Mouse (Mus musculus): Measurements from ENCODE around the gene Bpifc. TPM values are rescaled to one million over a fixed set of nuclear protein-coding genes. Genes with fewer than 3 reads are reported as not detected.
A peak's percentile ranks its signal among the peaks of the same experiment; 100 is the strongest.

Gene Bpifc
- polyA plus RNA-seq, 1 experiment, result not detected

DNA sequence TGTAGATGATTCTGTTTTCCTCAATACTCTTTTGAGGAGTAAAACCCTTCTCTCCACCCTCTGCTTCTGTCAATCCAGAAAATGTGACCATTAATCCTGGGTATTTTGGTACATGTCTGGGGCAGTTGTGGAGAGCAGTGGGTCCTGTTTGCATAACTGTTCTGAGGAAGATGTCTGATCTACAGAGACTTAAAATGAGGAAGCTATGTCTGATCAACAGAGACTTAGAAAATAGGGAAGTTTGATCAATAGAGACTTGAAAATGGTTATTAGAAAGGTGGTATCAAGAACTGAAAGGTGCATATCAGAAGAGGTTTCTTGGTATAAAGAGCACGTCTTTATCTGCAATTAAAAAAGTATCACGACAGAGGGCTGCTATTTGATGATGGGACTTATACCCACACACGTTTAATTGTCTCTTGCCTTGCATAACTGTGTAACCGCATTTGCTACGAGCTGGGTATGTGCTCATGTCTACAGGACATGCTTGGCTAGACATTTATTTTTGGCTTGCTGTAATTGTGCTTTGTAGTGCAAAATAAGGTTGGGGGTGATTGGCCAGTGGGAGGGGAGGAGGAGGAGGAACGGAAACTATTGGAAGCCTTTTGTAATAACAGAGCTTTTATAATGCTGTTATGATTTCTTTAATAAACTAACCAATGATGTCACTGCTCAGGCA is 59.8 kb downstream of the Bpifc start:
- Histone ChIP-seq H3K27ac (replicated peaks; ENCODE audit: low read depth, low read length) (no peak overlapping the region), H3K4me3 (ENCODE audit: insufficient read depth, low read depth, low read length) (no peak overlapping the region), H3K4me1 (ENCODE audit: control insufficient read depth, insufficient read depth, insufficient read length, low read length) (peaks cover 3% of the 10 kb centered on the region; the same call in 1 of the 2 replicates)

DNA sequence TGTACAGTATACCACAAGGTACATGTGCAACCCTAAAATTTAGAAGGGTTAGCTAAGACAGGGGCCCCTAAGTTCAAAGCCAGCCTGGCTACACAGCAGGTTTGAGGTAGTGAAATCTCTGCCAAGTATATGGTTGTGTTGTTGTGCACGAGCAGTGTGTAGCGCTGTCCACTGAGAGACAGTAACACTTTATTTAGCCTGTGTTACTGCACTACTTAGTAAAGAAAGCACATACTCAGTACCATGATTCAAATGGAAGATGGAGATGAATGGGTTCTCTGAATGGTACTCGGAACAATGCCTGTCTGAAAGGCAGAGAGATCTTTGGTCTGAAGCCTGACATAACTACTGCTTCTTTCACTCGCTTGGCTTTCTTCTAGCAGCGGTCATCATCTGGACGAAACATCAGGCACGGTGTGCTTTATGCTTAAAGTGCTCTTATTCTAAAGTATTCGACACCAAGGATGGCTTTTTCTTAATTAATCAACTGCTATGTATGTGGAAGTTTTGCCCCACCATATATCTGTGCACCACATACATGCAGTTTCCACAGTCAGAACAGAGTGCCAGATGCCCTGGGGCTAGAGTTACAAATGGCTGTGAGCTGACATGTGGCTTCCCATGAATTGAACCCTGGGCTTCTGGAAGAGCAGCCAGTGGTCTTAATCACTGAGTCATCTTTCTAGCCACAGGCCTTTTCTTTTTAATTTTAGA is 63.1 kb downstream of the Bpifc start:
- Histone ChIP-seq H3K4me3 (ENCODE audit: insufficient read depth, low read depth, low read length) (no peak overlapping the region), H3K27ac (replicated peaks; ENCODE audit: low read depth, low read length) (no peak overlapping the region), H3K4me1 (ENCODE audit: control insufficient read depth, insufficient read depth, insufficient read length, low read length) (no peaks in the 10 kb centered on the region)

DNA sequence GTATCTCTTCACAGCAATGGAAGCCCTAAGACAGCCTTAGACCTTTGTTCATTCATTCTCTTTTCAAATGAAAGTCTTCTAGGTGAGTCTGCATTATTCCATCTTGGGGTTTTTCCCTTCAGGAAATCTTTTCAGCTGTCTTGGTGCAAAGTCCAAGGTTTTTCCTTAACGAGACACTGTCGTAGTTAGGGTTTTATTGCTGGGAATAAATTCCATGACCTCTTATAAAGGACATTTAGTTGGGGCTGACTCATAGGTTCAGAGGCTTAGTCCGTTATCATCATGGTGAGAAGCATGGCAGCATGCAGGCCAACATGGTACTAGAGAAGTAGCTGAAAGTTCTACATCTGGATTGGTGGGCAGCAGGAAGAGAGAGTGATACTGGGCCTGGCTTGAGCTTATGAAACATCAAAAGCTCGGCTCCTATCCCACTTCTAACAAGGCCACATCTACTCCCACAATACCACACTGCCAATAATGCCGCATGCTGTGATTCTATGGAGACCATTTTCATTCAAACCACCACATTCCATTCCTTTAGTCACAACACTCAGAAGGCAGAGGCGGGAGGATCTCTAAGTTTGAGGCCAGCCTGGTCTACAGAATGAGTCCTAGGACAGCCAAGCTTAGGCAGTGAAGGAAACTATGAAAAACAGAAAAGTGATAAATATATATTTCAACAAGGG is 75.3 kb downstream of the Bpifc start:
- no peaks in the 10 kb centered on the region for H3K4me1 ChIP-seq (ENCODE audit: control insufficient read depth, insufficient read depth, insufficient read length, low read length)
- no peak overlapping the region for H3K4me3 ChIP-seq (ENCODE audit: insufficient read depth, low read depth, low read length)
- H3K27ac ChIP-seq (replicated peaks; ENCODE audit: low read depth, low read length), result no peak overlapping the region

DNA sequence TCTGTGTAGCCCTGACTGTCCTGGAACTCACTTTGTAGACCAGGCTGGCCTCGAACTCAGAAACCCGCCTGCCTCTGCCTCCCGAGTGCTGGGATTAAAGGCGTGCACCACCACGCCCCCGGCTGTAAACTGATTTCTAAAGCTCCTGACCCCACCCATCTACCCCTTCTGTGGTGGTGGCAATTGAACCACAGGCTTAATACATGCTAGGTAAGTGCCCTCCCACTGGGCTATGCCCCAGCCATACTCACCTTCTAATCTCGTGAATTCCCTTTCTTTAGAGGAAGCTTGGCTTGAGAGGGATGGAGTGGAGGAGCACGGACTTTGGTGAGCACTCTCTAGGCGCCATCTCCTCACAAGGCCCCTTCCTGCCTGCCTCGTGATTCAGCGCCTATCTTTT is 81.7 kb downstream of the Bpifc start:
- Histone ChIP-seq H3K4me3 (ENCODE audit: insufficient read depth, low read depth, low read length) (no peak overlapping the region), H3K4me1 (ENCODE audit: control insufficient read depth, insufficient read depth, insufficient read length, low read length) (no peaks in the 10 kb centered on the region), H3K27ac (replicated peaks; ENCODE audit: low read depth, low read length) (no peak overlapping the region)

DNA sequence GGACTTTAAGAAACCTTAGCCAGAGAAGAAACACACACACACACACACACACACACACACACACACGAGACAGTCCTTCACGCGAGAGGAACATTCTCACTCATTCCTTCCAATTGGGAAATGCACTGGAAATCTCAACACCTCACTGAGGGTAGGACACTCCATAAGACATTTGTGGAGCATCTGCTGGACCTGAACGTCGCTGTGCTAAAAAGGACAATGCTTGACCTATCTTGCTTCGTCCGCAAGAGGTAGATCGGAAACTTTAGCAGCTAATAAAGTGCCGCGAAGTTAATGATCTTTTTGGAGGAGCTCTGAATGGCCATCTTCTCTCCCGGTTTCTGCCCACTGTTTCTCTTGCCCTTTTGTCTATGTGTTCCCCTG is 82.5 kb downstream of the Bpifc start:
- no peak overlapping the region for H3K27ac ChIP-seq (replicated peaks; ENCODE audit: low read depth, low read length)
- H3K4me1 ChIP-seq (ENCODE audit: control insufficient read depth, insufficient read depth, insufficient read length, low read length), result no peaks in the 10 kb centered on the region
- H3K4me3 ChIP-seq (ENCODE audit: insufficient read depth, low read depth, low read length), result no peak overlapping the region

DNA sequence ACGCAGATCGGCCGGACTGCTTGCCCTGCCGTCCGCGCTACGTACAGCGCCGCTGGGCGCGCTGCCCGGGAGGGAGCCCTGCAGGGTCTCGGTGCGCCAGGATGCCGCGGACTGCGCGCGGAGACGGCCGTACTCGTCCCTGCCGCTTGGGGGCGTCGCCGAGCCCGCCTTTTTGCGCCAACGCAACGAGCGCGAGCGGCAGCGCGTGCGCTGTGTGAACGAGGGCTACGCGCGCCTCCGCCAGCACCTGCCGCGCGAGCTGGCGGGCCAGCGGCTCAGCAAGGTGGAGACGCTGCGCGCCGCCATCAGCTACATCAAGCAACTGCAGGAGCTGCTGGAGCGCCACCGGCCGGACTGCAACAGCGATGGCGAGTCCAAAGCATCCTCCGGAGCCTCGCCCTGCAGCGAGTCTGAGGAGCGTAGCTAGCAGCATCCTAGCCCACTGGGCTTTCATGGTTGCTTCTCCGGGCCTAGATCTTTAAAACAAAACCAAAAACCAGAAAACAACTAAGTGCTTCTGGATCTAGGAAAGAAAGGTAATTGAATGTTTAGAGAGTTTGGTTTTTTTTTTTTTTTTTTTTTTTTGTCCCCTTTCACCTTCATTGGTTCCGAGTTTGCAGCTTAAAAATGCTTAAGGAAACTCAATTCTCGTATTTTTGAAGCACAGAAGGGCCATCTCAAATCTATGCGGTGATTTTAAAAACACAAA is 83.0 kb downstream of the Bpifc start:
- peak overlapping the region; percentile 60 for H3K4me3 ChIP-seq (ENCODE audit: insufficient read depth, low read depth, low read length)
- no peak overlapping the region for H3K27ac ChIP-seq (replicated peaks; ENCODE audit: low read depth, low read length)
- no peaks in the 10 kb centered on the region for H3K4me1 ChIP-seq (ENCODE audit: control insufficient read depth, insufficient read depth, insufficient read length, low read length)

DNA sequence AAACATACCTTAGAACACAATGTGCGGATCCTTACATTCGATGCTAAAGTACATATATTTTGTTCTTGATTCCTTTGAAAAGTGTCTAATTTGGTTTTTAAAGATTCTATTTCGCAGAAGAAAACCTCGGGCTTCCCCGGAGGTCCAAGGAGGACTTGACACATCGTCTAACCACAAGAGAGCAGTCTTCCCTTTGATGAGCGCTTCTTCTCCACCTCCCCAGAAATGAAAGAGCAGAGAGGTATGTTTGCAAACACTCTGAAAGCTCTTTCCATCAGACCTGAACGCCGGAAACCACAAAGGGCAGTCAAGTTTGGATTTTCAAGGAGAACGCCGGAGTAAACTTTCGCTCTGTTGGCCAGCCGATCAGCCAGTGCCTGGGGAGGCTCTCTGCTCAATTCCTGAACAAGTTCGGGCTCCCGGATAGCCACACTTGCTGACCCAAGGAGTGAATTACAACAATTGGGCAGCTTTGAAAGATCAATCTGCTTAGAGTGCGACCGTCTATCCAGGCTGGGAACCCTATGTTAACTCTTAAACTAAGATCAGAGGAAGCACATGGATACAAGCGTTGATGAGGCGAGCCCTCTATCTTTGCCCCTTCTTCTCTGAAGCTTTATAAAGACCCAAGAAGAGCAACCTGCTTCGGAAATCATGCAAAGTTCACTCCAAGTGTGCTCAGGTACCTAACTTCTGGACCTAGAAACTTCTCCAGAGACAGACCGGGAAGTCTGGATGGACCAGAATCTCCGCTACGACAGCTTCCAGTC is 83.8 kb downstream of the Bpifc start, which contains the start of gene Ascl4:
Gene Ascl4 (plus strand): TSS at position 6 of the 770 bp plus-strand sequence.
- no peak within 1 kb of the TSS for H3K27ac ChIP-seq (replicated peaks; ENCODE audit: low read depth, low read length)
- H3K4me3 ChIP-seq (ENCODE audit: insufficient read depth, low read depth, low read length), result peak within 1 kb of the TSS; percentile 60

DNA sequence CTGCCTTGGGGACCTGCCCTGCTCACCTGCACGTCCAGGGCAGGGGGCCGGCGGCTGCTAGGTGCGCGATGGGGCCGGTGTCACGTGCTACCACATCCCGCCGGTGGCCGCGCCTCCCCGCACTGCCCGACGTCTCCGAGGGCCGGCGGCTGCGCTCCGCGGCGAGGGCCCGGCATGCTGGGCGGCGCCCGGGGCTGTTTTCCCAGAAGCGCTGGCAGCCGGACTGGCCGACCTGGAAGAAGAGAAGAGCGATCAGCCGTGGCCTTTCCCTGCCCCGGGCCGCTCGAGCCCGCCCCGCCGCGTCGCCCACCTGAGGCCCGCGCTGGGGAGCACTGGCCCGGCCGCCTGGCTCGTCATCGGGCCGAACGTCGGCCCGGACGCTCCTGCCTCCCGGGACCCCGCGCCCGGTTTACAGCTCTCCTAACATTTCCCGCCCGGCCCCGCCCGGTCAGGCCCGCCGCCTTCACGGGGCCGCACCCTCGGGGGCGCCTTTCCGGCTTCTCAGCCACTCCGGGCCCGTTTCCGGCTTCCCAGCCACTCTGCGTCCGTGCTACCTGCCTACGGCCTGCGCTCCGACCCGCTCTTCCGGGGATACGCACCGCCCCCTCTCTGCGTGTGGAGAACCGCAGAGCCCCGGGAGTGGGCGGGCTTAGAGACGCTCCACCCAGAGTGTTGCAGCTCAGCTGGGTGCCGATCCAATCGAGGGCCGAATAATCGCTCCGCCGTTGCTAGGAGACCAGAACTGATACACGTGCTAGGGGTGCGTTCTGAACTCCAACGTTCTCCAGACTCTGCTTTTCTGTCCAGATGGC is 95.0 kb downstream of the Bpifc start, which contains the start of gene Prdm4:
Gene Prdm4 (minus strand): TSS at position 645 of the 812 bp plus-strand sequence.
- Histone ChIP-seq H3K4me3 (ENCODE audit: insufficient read depth, low read depth, low read length) (peak within 1 kb of the TSS; percentile 99), H3K27ac (replicated peaks; ENCODE audit: low read depth, low read length) (0 out of 2 replicates have a peak within 1 kb of the TSS, but pooled peaks have one; percentile 2), H3K4me1 (ENCODE audit: control insufficient read depth, insufficient read depth, insufficient read length, low read length) (no peaks in the 10 kb centered on the region)

More for the DNA sequence above, 83.8 kb downstream of the Bpifc start, which contains the start of gene Ascl4:
- no peaks in the 10 kb centered on the region for H3K4me1 ChIP-seq (ENCODE audit: control insufficient read depth, insufficient read depth, insufficient read length, low read length)

Other genes with a start within 250 kb of the Bpifc start
- 9.5 and 12.7 TPM in 2 replicates for gene Pwp1, start 182.4 kb downstream of the Bpifc start, polyA plus RNA-seq (2012; ENCODE audit: insufficient read depth, insufficient read length, missing spikeins)
- gene Prdm4, start 94.8 kb downstream of the Bpifc start, polyA plus RNA-seq (2012; ENCODE audit: insufficient read depth, insufficient read length, missing spikeins), result 4.3 and 6.4 TPM in 2 replicates
- gene Ascl4, start 84.2 kb downstream of the Bpifc start, polyA plus RNA-seq (2012; ENCODE audit: insufficient read depth, insufficient read length, missing spikeins), result not detected in 2 replicates
- 62.7 and 68.6 TPM in 2 replicates for gene Rtcb, start 54.1 kb downstream of the Bpifc start, polyA plus RNA-seq (2012; ENCODE audit: insufficient read depth, insufficient read length, missing spikeins)
- gene Fbxo7, start 10.1 kb upstream of the Bpifc start, polyA plus RNA-seq (2012; ENCODE audit: insufficient read depth, insufficient read length, missing spikeins), result 9.7 and 10.3 TPM in 2 replicates